Comparison of ENCODE assay signal across 16 mouse cellular contexts in genomic region chr17:37491930-37492518, GRCm38 (mm10). TPM values are rescaled to one million over a fixed set of nuclear protein-coding genes. Genes with fewer than 3 reads are reported as not detected.
DNase-seq lines count a peak whose midpoint lies in the region; ATAC-seq lines count a peak whose summit lies in the region.
"Had no signal": no experiment of that assay in that cellular context is flagged by ENCODE, and none has a peak within 500 bp of the region (broad histone marks: within the 10 kb centered on the region; RNA-seq: fewer than 3 reads in every experiment).

Gene Olfr110 (plus strand): TSS chr17:37492468.

- no peak for DNase-seq in frontal cortex, postnatal 25 days (ENCODE audit: low spot score in 2 of 2)
- peak; percentile 6 for DNase-seq in layer of hippocampus, adult 9-10 months (ENCODE audit: low spot score)
- no peak for DNase-seq in layer of hippocampus, adult 8-10 months (ENCODE audit: low spot score in 2 of 2)
- peak; percentile 2 for DNase-seq in right cerebral cortex, adult 2 months (ENCODE audit: low spot score in 2 of 2)
- DNase-seq in right cerebral cortex, postnatal 14 days, result no peak
- peak; percentile 24 for DNase-seq in telencephalon, adult 2 months (ENCODE audit: low read depth, low spot score)
- DNase-seq in lung, postnatal 14 days, result no peak
- DNase-seq: adrenal gland, adult 8-10 months; cerebellum, adult 9-11 months; lung, embryonic 14.5 days; thymus, postnatal 36 days had no signal

- ATAC-seq in frontal cortex, adult (ENCODE audit: low TSS enrichment), result peak; percentile 69
- ATAC-seq: CD4-positive, CD25-positive, alpha-beta regulatory T cell, adult 4 months had no signal

RNA-seq across cellular contexts. Expression of gene Olfr110, which starts in this region (rescaled TPM):
- 1 to 10 TPM in 2 of 4 experiments, not detected in 2; 1.8 to 2.5 TPM for total RNA-seq in layer of hippocampus, adult 8-10 months (2022)
- total RNA-seq: gastrocnemius, postnatal 4 days; left cerebral cortex, postnatal 25 days; monocyte, adult 5-6 weeks had no signal

Comparison
In these comparisons a context has a peak if more than half of its experiments do, and no peak if none do; other contexts are left out.
1. DNase-seq: peak in layer of hippocampus, adult 9-10 months (single experiment), right cerebral cortex, adult 2 months (2 of 2) and telencephalon, adult 2 months (single experiment); none in frontal cortex, postnatal 25 days (0 of 2), layer of hippocampus, adult 8-10 months (0 of 2), right cerebral cortex, postnatal 14 days (single experiment) and lung, postnatal 14 days (single experiment).